Mouse (Mus musculus) CH12F3 (cell line): ENCODE data around the gene Htra3.

ENCODE experiments used
- in situ Hi-C: fragments of 300-500 bp; cut with MboI; formaldehyde crosslinking; loops from 2 replicates; pipeline ENCODE4 v1.14.3; 2020; ENCODE audit warnings: low sequenced_read_pairs

The Htra3 gene

GRCm38 (mm10) chr5:35623831-35624230 is 55.8 kb downstream of the Htra3 start:
- in situ Hi-C loops, result no loop called here

- in situ Hi-C loops, result no loop called here
Observed at GRCm38 (mm10) chr5:35621114-35621513, 58.5 kb downstream of the Htra3 start.

- in situ Hi-C loops, result no loop called here
Observed at GRCm38 (mm10) chr5:35616943-35617342, 62.6 kb downstream of the Htra3 start.

- in situ Hi-C loops, result no loop called here
Observed at GRCm38 (mm10) chr5:35612722-35613121, 66.9 kb downstream of the Htra3 start.

- in situ Hi-C loops, result no loop called here
Observed at GRCm38 (mm10) chr5:35611900-35612299, 67.7 kb downstream of the Htra3 start.

- in situ Hi-C loops, result no loop called here
Observed at GRCm38 (mm10) chr5:35611170-35611569, 68.4 kb downstream of the Htra3 start.

GRCm38 (mm10) chr5:35610381-35610780 is 69.2 kb downstream of the Htra3 start:
- in situ Hi-C loops, result no loop called here

GRCm38 (mm10) chr5:35609971-35610370 is 69.6 kb downstream of the Htra3 start:
- in situ Hi-C loops, result no loop called here

GRCm38 (mm10) chr5:35609381-35609780 is 70.2 kb downstream of the Htra3 start:
- in situ Hi-C loops, result no loop called here

- in situ Hi-C loops, result no loop called here
Observed at GRCm38 (mm10) chr5:35608559-35608958, 71.0 kb downstream of the Htra3 start.

GRCm38 (mm10) chr5:35607784-35608183 is 71.8 kb downstream of the Htra3 start:
- in situ Hi-C loops, result no loop called here

GRCm38 (mm10) chr5:35606800-35607199 is 72.8 kb downstream of the Htra3 start:
- in situ Hi-C loops, result no loop called here

- in situ Hi-C loops, result no loop called here
Observed at GRCm38 (mm10) chr5:35605355-35605754, 74.2 kb downstream of the Htra3 start.
